Mouse (Mus musculus): Measurements from ENCODE around the gene Sema3b.

Sema3b gene

DNA sequence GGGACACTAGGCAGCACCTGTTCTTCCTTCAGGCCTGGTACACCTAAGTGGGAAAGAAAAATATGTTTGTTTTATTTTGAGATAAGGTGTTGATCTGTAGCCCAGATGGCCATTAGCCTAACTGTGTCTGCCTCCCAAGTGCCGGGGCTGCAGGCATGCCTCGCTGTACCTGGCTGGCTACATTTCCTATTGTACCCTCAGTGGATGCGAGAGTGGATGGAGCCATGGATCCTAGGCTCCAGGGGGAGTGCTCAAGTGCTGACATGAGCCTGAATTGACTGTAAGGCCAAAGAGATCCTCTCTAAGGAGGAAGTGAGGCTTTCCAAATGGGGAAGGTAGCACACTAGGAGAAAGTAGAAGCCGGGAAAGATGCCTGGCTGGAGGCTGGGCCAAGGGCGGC, 61.1 kb downstream of the Sema3b start:
- no peak for DNase-seq (ENCODE audit: low spot score)

Measured in ovary, adult 18-20 months (tissue).